In the genomic region with DNA sequence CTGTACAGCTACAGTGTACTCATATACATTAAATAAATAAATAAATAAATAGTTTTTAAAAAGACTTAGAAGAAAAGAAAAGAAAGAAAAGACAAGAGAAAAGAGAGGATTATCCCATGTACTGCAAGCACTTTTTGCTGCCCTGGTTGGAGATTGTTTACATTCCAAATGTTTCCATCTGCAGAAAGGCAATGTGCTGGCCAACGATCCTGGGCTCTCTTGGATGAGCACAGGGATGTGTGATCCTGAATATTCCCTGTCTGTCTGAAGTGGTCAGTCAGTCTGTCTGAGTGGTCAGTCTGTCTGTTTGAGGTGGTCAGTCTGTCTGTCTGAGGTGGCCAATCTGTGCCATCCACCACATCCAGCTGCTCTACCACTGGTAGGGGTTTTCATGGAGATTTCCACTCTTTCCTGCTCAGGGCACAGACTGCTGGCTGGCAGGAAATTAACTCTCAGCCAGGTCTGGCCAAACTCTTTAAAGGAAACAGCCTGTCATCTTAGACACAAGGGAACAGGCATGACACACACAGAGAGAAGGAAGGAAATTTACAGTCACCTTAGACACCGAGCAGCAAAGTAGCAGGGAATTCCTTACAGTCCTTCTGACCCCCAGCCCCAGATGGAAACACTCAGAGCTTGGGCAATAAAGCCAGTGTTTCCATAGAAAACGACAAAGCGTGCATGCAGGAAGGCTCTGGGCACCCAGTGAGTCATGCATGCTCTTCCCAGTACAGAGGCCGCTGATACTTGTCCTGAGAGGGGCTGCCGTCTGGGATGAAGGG, we compare ENCODE assay signal across 9 mouse cellular contexts. TPM values are rescaled to one million over a fixed set of nuclear protein-coding genes. Genes with fewer than 3 reads are reported as not detected.
A peak's percentile ranks its signal among the peaks of the same experiment; 100 is the strongest.
DNase-seq lines count a peak whose midpoint lies in the region; ATAC-seq lines count a peak whose summit lies in the region.
"Had no signal": no experiment of that assay in that cellular context is flagged by ENCODE, and none has a peak within 500 bp of the region (broad histone marks: within the 10 kb centered on the region; RNA-seq: fewer than 3 reads in every experiment).

No protein-coding gene starts in this region.

- H3K4me2 ChIP-seq in lung, embryonic 15.5 days, result 0 out of 2 replicates have a peak overlapping the region, but pooled peaks have one; percentile 1
- no peak overlapping the region for H3K4me2 ChIP-seq in embryonic facial prominence, embryonic 13.5 days
- H3K4me2 ChIP-seq in stomach, embryonic 15.5 days, result no peak overlapping the region
- no peak overlapping the region for H3K4me2 ChIP-seq in forebrain, embryonic 16.5 days (ENCODE audit: low read length)

- H3K9me3 ChIP-seq in lung, embryonic 15.5 days, result no peaks in the 10 kb centered on the region
- H3K9me3 ChIP-seq in embryonic facial prominence, embryonic 13.5 days, result no peaks in the 10 kb centered on the region
- H3K9me3 ChIP-seq in stomach, embryonic 15.5 days, result no peaks in the 10 kb centered on the region
- H3K9me3 ChIP-seq in forebrain, embryonic 16.5 days (ENCODE audit: control insufficient read depth, low read length), result no peaks in the 10 kb centered on the region

- H3K9ac ChIP-seq in lung, embryonic 15.5 days, result no peak overlapping the region
- no peak overlapping the region for H3K9ac ChIP-seq in embryonic facial prominence, embryonic 13.5 days
- no peak overlapping the region for H3K9ac ChIP-seq in stomach, embryonic 15.5 days
- no peak overlapping the region for H3K9ac ChIP-seq in forebrain, embryonic 16.5 days (replicated peaks; ENCODE audit: low read depth, low read length)

- peak overlapping the region; percentile 71 for H3K27ac ChIP-seq in lung, embryonic 15.5 days
- peak overlapping the region; percentile 68; the same call in 1 of the 2 replicates for H3K27ac ChIP-seq in embryonic facial prominence, embryonic 13.5 days
- peak overlapping the region; percentile 74 for H3K27ac ChIP-seq in stomach, embryonic 15.5 days
- H3K27ac ChIP-seq in forebrain, embryonic 16.5 days (ENCODE audit: low read length), result no peak overlapping the region
- H3K27ac ChIP-seq: macrophage had no signal

- peaks cover 14% of the 10 kb centered on the region for H3K4me1 ChIP-seq in lung, embryonic 15.5 days
- H3K4me1 ChIP-seq in embryonic facial prominence, embryonic 13.5 days, result peaks cover 7% of the 10 kb centered on the region; the same call in 1 of the 2 replicates
- H3K4me1 ChIP-seq in stomach, embryonic 15.5 days, result peaks cover 6% of the 10 kb centered on the region; the same call in 1 of the 2 replicates
- H3K4me1 ChIP-seq in forebrain, embryonic 16.5 days (replicated peaks; ENCODE audit: control insufficient read depth, insufficient read depth, low read length), result no peaks in the 10 kb centered on the region

- no peaks in the 10 kb centered on the region for H3K27me3 ChIP-seq in lung, embryonic 15.5 days
- no peaks in the 10 kb centered on the region for H3K27me3 ChIP-seq in embryonic facial prominence, embryonic 13.5 days
- H3K27me3 ChIP-seq in stomach, embryonic 15.5 days (replicated peaks), result no peaks in the 10 kb centered on the region
- no peaks in the 10 kb centered on the region for H3K27me3 ChIP-seq in forebrain, embryonic 16.5 days (replicated peaks; ENCODE audit: control insufficient read depth, insufficient read depth, low read length)

- intact Hi-C loops in left cerebral cortex, postnatal 14 days (cut with DNase I), result no loop called here

- peaks cover 22% of the 10 kb centered on the region for H3K36me3 ChIP-seq in lung, embryonic 15.5 days
- peaks cover 41% of the 10 kb centered on the region for H3K36me3 ChIP-seq in embryonic facial prominence, embryonic 13.5 days
- H3K36me3 ChIP-seq in stomach, embryonic 15.5 days, result peaks cover 11% of the 10 kb centered on the region; the same call in 1 of the 2 replicates
- no peaks in the 10 kb centered on the region for H3K36me3 ChIP-seq in forebrain, embryonic 16.5 days (ENCODE audit: control insufficient read depth, insufficient read depth)

- peak; percentile 58; the same call in 1 of the 2 replicates for ATAC-seq in lung, embryonic 15.5 days (ENCODE audit: borderline replicate concordance, extremely low read depth, low FRiP score, low TSS enrichment)
- no peak for ATAC-seq in embryonic facial prominence, embryonic 13.5 days (ENCODE audit: insufficient number of reproducible peaks, insufficient read depth, low FRiP score, low TSS enrichment, low read depth)
- no peak for ATAC-seq in stomach, embryonic 15.5 days (ENCODE audit: insufficient read depth, low FRiP score, low read depth)
- ATAC-seq in forebrain, embryonic 16.5 days, result no peak

- WGBS in lung, embryonic 15.5 days, result 24% methylated on average over 6 of the region's 6 CpGs
- WGBS in embryonic facial prominence, embryonic 13.5 days, result 53% methylated on average over 6 of the region's 6 CpGs
- 39% methylated on average over 6 of the region's 6 CpGs for WGBS in stomach, embryonic 15.5 days
- WGBS in forebrain, embryonic 16.5 days, result 83% methylated on average over 6 of the region's 6 CpGs

- no peak overlapping the region for H3K4me3 ChIP-seq in lung, embryonic 15.5 days
- no peak overlapping the region for H3K4me3 ChIP-seq in embryonic facial prominence, embryonic 13.5 days
- no peak overlapping the region for H3K4me3 ChIP-seq in stomach, embryonic 15.5 days (replicated peaks)
- no peak overlapping the region for H3K4me3 ChIP-seq in forebrain, embryonic 16.5 days (replicated peaks; ENCODE audit: low read length)

- no peak for DNase-seq in lung, postnatal 25 days (ENCODE audit: low spot score)
- DNase-seq in kidney, postnatal 14 days, result peak; percentile 60
- no peak for DNase-seq in cerebellum, adult 9-10 months
- DNase-seq in left cerebral cortex, postnatal 14 days (ENCODE audit: low spot score in 2 of 2), result no peak

RNA-seq across cellular contexts. Expression of a gene that starts 18.4 kb away (rescaled TPM):
- polyA plus RNA-seq in lung, embryonic 15.5 days (2015; fragmentation: Nextera tagmentation; extraction: Ambion mirVana), result 42.1 and 44.6 TPM in 2 replicates
- 53.5 and 55.5 TPM in 2 replicates for polyA plus RNA-seq in embryonic facial prominence, embryonic 13.5 days (2015; fragmentation: Nextera tagmentation; extraction: Ambion mirVana)
- polyA plus RNA-seq in stomach, embryonic 15.5 days (2015; fragmentation: Nextera tagmentation; extraction: Ambion mirVana), result 36.4 and 37.5 TPM in 2 replicates
- total RNA-seq in left cerebral cortex, postnatal 14 days (2021), result 10 to 100 TPM; 21.8 to 22.2 TPM
- 14.0 and 14.4 TPM in 2 replicates for polyA plus RNA-seq in forebrain, embryonic 16.5 days (2015; fragmentation: Nextera tagmentation; extraction: Ambion mirVana)

RNA-seq across cellular contexts. Expression of a gene that starts 55.8 kb away (rescaled TPM):
- 388 and 400 TPM in 2 replicates for polyA plus RNA-seq in lung, embryonic 15.5 days (2015; fragmentation: Nextera tagmentation; extraction: Ambion mirVana)
- polyA plus RNA-seq in embryonic facial prominence, embryonic 13.5 days (2015; fragmentation: Nextera tagmentation; extraction: Ambion mirVana), result 324 and 370 TPM in 2 replicates
- 291 and 297 TPM in 2 replicates for polyA plus RNA-seq in stomach, embryonic 15.5 days (2015; fragmentation: Nextera tagmentation; extraction: Ambion mirVana)
- total RNA-seq in left cerebral cortex, postnatal 14 days (2021), result 100 to 1,000 TPM; 470 to 506 TPM
- polyA plus RNA-seq in forebrain, embryonic 16.5 days (2015; fragmentation: Nextera tagmentation; extraction: Ambion mirVana), result 521 and 535 TPM in 2 replicates
